Mouse (Mus musculus): Measurements from ENCODE around the gene Slfn14. TPM values are rescaled to one million over a fixed set of nuclear protein-coding genes. Genes with fewer than 3 reads are reported as not detected.

Gene Slfn14
- polyA plus RNA-seq, 1 experiment from 2014 or later: 0.08 TPM

- WGBS: 82% methylated on average over 2 of the region's 2 CpGs
- Histone ChIP-seq H3K9ac (ENCODE audit: low read depth, low read length) (no peak overlapping the region), H3K9me3 (replicated peaks; ENCODE audit: low read length) (no peaks in the 10 kb centered on the region), H3K4me3 (replicated peaks; ENCODE audit: low read depth, low read length) (no peak overlapping the region), H3K4me2 (ENCODE audit: low read length) (no peak overlapping the region), H3K4me1 (replicated peaks; ENCODE audit: insufficient read depth, low read length) (peaks cover 13% of the 10 kb centered on the region), H3K27ac (no peak overlapping the region), H3K36me3 (ENCODE audit: insufficient read depth, low read length) (no peaks in the 10 kb centered on the region), H3K27me3 (ENCODE audit: insufficient read depth, low read length) (no peaks in the 10 kb centered on the region)
- DNase-seq (ENCODE audit: low spot score) (no peak), ATAC-seq (replicated peaks; ENCODE audit: low FRiP score, low read depth) (no peak)
- TF ChIP-seq CTCF (IDR thresholded peaks at IDR 0.05; ENCODE audit: low read depth): no peak
Measured at GRCm38 (mm10) chr11:83289633-83290032, 3.1 kb upstream of the Slfn14 start.

- no peak for TF ChIP-seq CTCF (IDR thresholded peaks at IDR 0.05; ENCODE audit: low read depth)
- Histone ChIP-seq H3K27me3 (ENCODE audit: insufficient read depth, low read length) (no peaks in the 10 kb centered on the region), H3K9me3 (replicated peaks; ENCODE audit: low read length) (no peaks in the 10 kb centered on the region), H3K36me3 (ENCODE audit: insufficient read depth, low read length) (no peaks in the 10 kb centered on the region), H3K4me1 (replicated peaks; ENCODE audit: insufficient read depth, low read length) (peaks cover 13% of the 10 kb centered on the region), H3K4me3 (replicated peaks; ENCODE audit: low read depth, low read length) (no peak overlapping the region), H3K9ac (ENCODE audit: low read depth, low read length) (no peak overlapping the region), H3K4me2 (ENCODE audit: low read length) (no peak overlapping the region), H3K27ac (no peak overlapping the region)
- DNase-seq (ENCODE audit: low spot score) (no peak), ATAC-seq (replicated peaks; ENCODE audit: low FRiP score, low read depth) (no peak)
- 89% methylated on average over 5 of the region's 5 CpGs for WGBS
Measured at GRCm38 (mm10) chr11:83289036-83289435, 2.5 kb upstream of the Slfn14 start.

- no peak overlapping the region for H3K4me3 ChIP-seq (replicated peaks; ENCODE audit: low read depth, low read length)
- no peak for ATAC-seq (replicated peaks; ENCODE audit: low FRiP score, low read depth)
- DNase-seq (ENCODE audit: low spot score): no peak
- no peaks in the 10 kb centered on the region for H3K27me3 ChIP-seq (ENCODE audit: insufficient read depth, low read length)
- H3K9me3 ChIP-seq (replicated peaks; ENCODE audit: low read length): no peaks in the 10 kb centered on the region
- no peak overlapping the region for H3K9ac ChIP-seq (ENCODE audit: low read depth, low read length)
- no peak overlapping the region for H3K27ac ChIP-seq
- no peak for TF ChIP-seq CTCF (IDR thresholded peaks at IDR 0.05; ENCODE audit: low read depth)
- no peaks in the 10 kb centered on the region for H3K36me3 ChIP-seq (ENCODE audit: insufficient read depth, low read length)
- 80% methylated on average over 4 of the region's 4 CpGs for WGBS
- H3K4me2 ChIP-seq (ENCODE audit: low read length): no peak overlapping the region
- no peaks in the 10 kb centered on the region for H3K4me1 ChIP-seq (replicated peaks; ENCODE audit: insufficient read depth, low read length)
Measured at GRCm38 (mm10) chr11:83285627-83286026, 899 bp downstream of the Slfn14 start.

- DNase-seq (ENCODE audit: low spot score): no peak
- no peaks in the 10 kb centered on the region for H3K36me3 ChIP-seq (ENCODE audit: insufficient read depth, low read length)
- no peak for ATAC-seq (replicated peaks; ENCODE audit: low FRiP score, low read depth)
- H3K4me3 ChIP-seq (replicated peaks; ENCODE audit: low read depth, low read length): no peak overlapping the region
- no peaks in the 10 kb centered on the region for H3K27me3 ChIP-seq (ENCODE audit: insufficient read depth, low read length)
- H3K9ac ChIP-seq (ENCODE audit: low read depth, low read length): no peak overlapping the region
- WGBS: 47% methylated on average over 2 of the region's 2 CpGs
- H3K4me2 ChIP-seq (ENCODE audit: low read length): no peak overlapping the region
- no peak overlapping the region for H3K27ac ChIP-seq
- TF ChIP-seq CTCF (IDR thresholded peaks at IDR 0.05; ENCODE audit: low read depth): no peak
- H3K4me1 ChIP-seq (replicated peaks; ENCODE audit: insufficient read depth, low read length): no peaks in the 10 kb centered on the region
- no peaks in the 10 kb centered on the region for H3K9me3 ChIP-seq (replicated peaks; ENCODE audit: low read length)
Measured at GRCm38 (mm10) chr11:83282084-83282483, 4.4 kb downstream of the Slfn14 start.

DNA sequence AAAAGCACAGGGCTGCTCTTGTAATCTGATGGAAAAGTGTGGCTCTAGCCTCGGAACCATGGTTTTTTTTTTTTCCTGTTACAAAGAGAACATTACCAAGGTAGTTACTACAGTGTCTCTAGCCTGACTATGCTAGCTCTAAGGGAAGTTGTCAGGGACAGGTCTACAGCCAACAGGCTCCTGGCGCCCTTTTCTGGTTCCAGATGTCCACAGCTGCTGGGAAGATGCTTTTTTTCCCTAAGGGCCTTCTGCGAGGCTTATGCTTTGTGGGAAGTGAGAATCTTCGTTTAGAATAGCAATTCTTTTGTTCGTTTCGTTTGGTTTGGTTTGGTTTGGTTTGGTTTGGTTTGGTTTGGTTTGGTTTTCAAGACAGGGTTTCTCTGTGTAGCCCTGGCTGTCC, 6.8 kb downstream of the Slfn14 start:
- no peak for TF ChIP-seq CTCF (IDR thresholded peaks at IDR 0.05; ENCODE audit: low read depth)
- ATAC-seq (replicated peaks; ENCODE audit: low FRiP score, low read depth): no peak
- no peaks in the 10 kb centered on the region for H3K27me3 ChIP-seq (ENCODE audit: insufficient read depth, low read length)

GRCm38 (mm10) chr11:83279024-83279423, 7.5 kb downstream of the Slfn14 start:
- 86% methylated on average over 4 of the region's 4 CpGs for WGBS
- TF ChIP-seq CTCF (IDR thresholded peaks at IDR 0.05; ENCODE audit: low read depth): no peak

More for the DNA sequence above, 6.8 kb downstream of the Slfn14 start:
- Histone ChIP-seq H3K9me3 (replicated peaks; ENCODE audit: low read length) (no peaks in the 10 kb centered on the region), H3K9ac (ENCODE audit: low read depth, low read length) (no peak overlapping the region), H3K4me1 (replicated peaks; ENCODE audit: insufficient read depth, low read length) (no peaks in the 10 kb centered on the region), H3K36me3 (ENCODE audit: insufficient read depth, low read length) (no peaks in the 10 kb centered on the region), H3K27ac (no peak overlapping the region), H3K4me2 (ENCODE audit: low read length) (no peak overlapping the region), H3K4me3 (replicated peaks; ENCODE audit: low read depth, low read length) (no peak overlapping the region)
- WGBS: 74% methylated on average over 6 of the region's 6 CpGs
- no peak for DNase-seq (ENCODE audit: low spot score)

GRCm38 (mm10) chr11:83276251-83276650, 10.3 kb downstream of the Slfn14 start:
- no peaks in the 10 kb centered on the region for H3K9me3 ChIP-seq (replicated peaks; ENCODE audit: low read length)
- no peaks in the 10 kb centered on the region for H3K27me3 ChIP-seq (ENCODE audit: insufficient read depth, low read length)
- no peak for TF ChIP-seq CTCF (IDR thresholded peaks at IDR 0.05; ENCODE audit: low read depth)
- H3K4me1 ChIP-seq (replicated peaks; ENCODE audit: insufficient read depth, low read length): no peaks in the 10 kb centered on the region
- no peak overlapping the region for H3K4me3 ChIP-seq (replicated peaks; ENCODE audit: low read depth, low read length)
- H3K27ac ChIP-seq: no peak overlapping the region
- no peak for ATAC-seq (replicated peaks; ENCODE audit: low FRiP score, low read depth)
- WGBS: 61% methylated on average over 7 of the region's 7 CpGs
- no peak overlapping the region for H3K9ac ChIP-seq (ENCODE audit: low read depth, low read length)
- no peak overlapping the region for H3K4me2 ChIP-seq (ENCODE audit: low read length)
- no peaks in the 10 kb centered on the region for H3K36me3 ChIP-seq (ENCODE audit: insufficient read depth, low read length)
- no peak for DNase-seq (ENCODE audit: low spot score)

More at GRCm38 (mm10) chr11:83279024-83279423, 7.5 kb downstream of the Slfn14 start:
- Histone ChIP-seq H3K9me3 (replicated peaks; ENCODE audit: low read length) (no peaks in the 10 kb centered on the region), H3K9ac (ENCODE audit: low read depth, low read length) (no peak overlapping the region), H3K27me3 (ENCODE audit: insufficient read depth, low read length) (no peaks in the 10 kb centered on the region), H3K4me3 (replicated peaks; ENCODE audit: low read depth, low read length) (no peak overlapping the region), H3K4me2 (ENCODE audit: low read length) (no peak overlapping the region), H3K36me3 (ENCODE audit: insufficient read depth, low read length) (no peaks in the 10 kb centered on the region), H3K27ac (no peak overlapping the region), H3K4me1 (replicated peaks; ENCODE audit: insufficient read depth, low read length) (no peaks in the 10 kb centered on the region)
- ATAC-seq (replicated peaks; ENCODE audit: low FRiP score, low read depth) (no peak), DNase-seq (ENCODE audit: low spot score) (no peak)

All from kidney, postnatal 0 days (tissue).